Mouse (Mus musculus) gastrocnemius, adult 18-20 months (tissue): ENCODE measurements around the gene Wdr17. TPM values are rescaled to one million over a fixed set of nuclear protein-coding genes. Genes with fewer than 3 reads are reported as not detected.

Source experiments
- DNase-seq: peaks from one replicate; pipeline ENCODE4 v3.0.0; 2021; ENCODE audit warnings: low spot score
- total RNA-seq, 2 experiments: library from RNA; stranded (reverse); gene quantifications; 2 replicates each; pipeline ENCODE4 v1.2.3; 2021

Gene Wdr17
- total RNA-seq, 2 experiments from 2014 or later, result 0.14 TPM; not detected in 1

GRCm38 (mm10) chr8:54600671-54601251 is 286.2 kb downstream of the Wdr17 start, which contains the start of gene Spata4:
Gene Spata4 (plus strand): TSS chr8:54600781.
- no peak for DNase-seq

DNA sequence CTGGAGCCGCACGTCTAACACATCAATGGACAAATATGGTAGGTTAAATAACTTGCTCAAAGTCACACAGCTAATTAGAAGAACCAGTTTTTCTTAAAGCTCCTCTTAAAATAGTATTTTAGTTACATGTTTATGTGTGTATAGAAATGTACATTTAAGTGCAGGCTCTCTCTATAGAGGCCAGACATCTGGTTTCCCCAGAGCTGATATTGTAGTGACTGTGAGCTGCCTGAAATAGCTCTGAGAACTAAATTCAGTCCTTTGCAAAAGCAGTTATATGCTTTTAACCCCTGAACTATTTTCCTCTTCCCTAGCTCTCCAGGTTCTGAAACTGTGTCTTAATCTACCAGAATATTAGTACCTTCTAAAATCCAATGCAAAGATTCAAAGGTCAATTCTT is 289.6 kb downstream of the Wdr17 start:
- no peak for DNase-seq

DNA sequence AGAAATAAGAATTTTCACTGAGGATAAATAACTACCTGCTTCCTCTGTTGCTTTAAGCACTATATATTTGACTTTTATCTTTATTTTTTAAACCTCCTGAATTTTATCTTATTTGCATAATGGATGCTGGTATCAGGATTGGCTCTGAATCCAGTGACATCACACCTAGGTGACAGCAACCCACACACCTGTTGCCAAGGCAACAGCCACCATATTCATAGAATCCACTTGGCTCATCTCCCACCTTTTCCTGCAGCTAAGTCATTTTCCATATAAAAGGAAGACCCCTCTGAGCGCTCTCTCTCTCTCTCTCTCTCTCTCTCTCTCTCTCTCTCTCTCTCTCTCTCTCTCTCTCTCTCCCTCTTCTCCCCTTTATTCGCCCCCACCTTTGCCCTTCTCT is 290.0 kb downstream of the Wdr17 start:
- no peak for DNase-seq

- no peak for DNase-seq
Measured at GRCm38 (mm10) chr8:54596051-54596450, 290.9 kb downstream of the Wdr17 start.

DNA sequence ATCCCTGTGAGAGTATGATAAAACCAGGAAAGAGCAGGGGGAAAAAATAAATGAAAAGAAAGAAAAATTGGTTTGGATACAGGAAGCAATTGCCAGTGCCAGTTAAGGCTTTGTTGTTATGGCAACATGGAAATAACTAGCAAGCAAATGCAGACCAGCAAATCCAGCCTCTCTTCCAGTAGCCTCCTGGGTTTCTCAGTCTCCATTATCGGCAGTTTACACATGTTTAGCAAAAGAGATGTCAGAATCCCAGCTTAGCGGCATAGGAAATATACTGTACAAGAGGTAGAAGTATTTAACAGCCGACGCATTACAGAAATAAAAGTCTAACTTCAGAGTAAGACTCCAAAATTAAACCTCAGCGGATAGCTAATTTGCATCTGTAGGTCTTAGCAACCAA is 292.4 kb downstream of the Wdr17 start:
- no peak for DNase-seq

DNA sequence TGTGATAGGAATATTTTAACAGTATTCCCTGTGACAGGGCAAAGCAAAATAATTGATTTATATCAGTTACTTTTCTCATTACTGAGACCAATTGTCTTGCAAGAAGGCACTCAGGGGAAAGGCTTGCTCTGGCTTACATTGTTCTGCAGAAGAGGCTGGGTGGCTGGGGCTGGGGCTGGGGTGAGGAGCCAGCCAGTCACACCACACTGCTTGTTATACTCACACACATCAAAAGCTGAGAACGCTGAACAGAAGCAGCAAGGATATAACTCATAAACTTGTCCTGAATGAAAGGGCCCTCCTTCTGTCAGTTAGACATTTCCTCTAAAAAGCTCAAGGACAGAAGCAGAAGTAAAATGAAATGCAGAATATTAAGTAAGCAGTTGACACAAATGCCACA is 304.1 kb downstream of the Wdr17 start:
- no peak for DNase-seq

GRCm38 (mm10) chr8:54581436-54581835 is 305.5 kb downstream of the Wdr17 start:
- peak; percentile 73 for DNase-seq

Other genes starting within 250 kb of the Wdr17 start
- under 1 TPM; 0.55 to 0.66 TPM for gene Gpm6a, start 67.7 kb upstream of the Wdr17 start, total RNA-seq